Mouse (Mus musculus): ENCODE data around the gene Fli1. TPM values are rescaled to one million over a fixed set of nuclear protein-coding genes. Genes with fewer than 3 reads are reported as not detected.

Fli1 gene
- 1 to 10 TPM; 4.6 to 5.3 TPM for total RNA-seq (2021)

GRCm38 (mm10) chr9:32542212-32543039 is at the start of gene Fli1:
Fli1 (minus strand) TSS chr9:32542861.
- DNase-seq (ENCODE audit: extremely low spot score in 1 of 2, low spot score in 1 of 2) = peak in 1 of 2 experiments; percentile 19

GRCm38 (mm10) chr9:32591732-32592582 is 49.3 kb upstream of the Fli1 start:
- DNase-seq (ENCODE audit: extremely low spot score in 1 of 2, low spot score in 1 of 2) = peak; percentile 22 to 38

DNA sequence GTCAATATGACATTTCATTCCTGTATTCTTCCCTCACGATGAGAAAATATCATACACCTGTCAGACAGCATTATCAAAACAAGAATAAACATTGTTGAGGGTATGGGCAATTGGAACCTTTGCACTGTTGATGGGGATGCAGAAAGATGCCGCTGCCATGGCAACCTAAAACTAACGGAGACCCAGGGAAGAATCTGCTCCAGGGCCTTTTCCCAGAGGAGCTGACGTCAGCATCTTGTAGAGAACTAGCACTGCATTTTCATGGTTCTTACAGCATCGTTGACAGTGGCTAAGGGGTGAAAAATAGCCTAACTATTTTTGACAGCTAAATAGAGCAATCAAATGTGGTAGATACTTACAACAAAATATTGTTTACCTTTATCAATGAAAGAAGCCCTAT is 47.9 kb upstream of the Fli1 start:
- DNase-seq (ENCODE audit: extremely low spot score in 1 of 2, low spot score in 1 of 2) = no peak

GRCm38 (mm10) chr9:32589900-32590299 is 47.2 kb upstream of the Fli1 start:
- DNase-seq (ENCODE audit: extremely low spot score in 1 of 2, low spot score in 1 of 2) = peak; percentile 66 to 92

- DNase-seq (ENCODE audit: extremely low spot score in 1 of 2, low spot score in 1 of 2) = peak in 1 of 2 experiments; percentile 18
Observed at GRCm38 (mm10) chr9:32585357-32585756, 42.7 kb upstream of the Fli1 start.

DNA sequence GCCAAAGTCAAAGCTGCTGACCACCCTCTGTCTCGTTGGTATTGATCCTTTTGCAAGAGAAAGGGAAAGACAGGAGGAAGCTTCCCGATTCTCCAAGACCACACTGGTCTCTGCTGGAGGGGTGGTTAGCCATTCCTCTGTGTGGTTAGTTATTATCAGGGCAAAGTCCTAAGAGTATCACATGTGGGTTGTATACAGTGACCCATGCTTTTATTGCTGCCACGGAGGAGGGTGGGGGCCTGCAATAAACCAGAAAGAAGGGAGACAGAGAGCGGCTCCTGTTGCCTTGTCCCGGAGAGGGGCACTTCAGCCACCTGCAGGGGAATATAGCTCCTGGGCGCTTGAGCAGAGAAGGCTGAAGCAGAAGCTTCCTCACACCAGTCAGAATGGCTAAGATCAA is 41.2 kb upstream of the Fli1 start:
- no peak for DNase-seq (ENCODE audit: extremely low spot score in 1 of 2, low spot score in 1 of 2)

DNA sequence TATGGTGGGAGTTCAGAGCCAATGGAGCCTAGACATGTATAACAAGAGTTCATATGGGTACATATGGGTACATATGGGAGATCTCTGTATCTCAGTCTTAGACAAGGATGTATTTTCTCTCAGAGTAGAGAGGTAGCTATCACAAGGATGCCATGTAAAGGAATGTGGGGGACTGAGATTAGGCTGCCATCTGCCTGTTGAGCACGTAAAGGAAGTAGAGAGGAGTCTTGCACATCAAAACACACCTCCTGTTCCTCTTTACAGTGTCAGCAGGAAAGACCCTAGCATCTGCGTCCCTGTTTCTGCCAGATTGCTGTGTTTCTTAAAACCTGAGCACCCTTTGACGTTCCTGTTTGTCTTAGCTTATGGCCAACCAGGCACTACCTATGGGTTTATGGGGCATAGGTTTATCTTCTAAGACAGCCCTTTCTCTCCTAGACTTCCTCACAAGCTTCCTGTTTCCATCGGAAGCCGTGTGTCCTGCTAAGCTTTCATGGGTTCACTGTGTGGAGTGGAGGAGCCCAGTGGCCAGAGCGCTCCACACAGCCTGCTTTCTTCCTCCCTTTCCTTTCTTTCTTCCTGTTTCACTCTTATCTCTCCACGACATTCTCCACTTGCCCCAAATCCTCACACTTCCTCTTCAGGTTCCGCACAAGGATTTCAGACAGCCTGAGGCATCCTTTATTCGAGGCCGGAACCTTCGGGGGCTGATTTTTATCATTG is 39.4 kb upstream of the Fli1 start:
- no peak for DNase-seq (ENCODE audit: extremely low spot score in 1 of 2, low spot score in 1 of 2)

- DNase-seq (ENCODE audit: extremely low spot score in 1 of 2, low spot score in 1 of 2) = no peak
Observed at GRCm38 (mm10) chr9:32578411-32578810, 35.8 kb upstream of the Fli1 start.

DNA sequence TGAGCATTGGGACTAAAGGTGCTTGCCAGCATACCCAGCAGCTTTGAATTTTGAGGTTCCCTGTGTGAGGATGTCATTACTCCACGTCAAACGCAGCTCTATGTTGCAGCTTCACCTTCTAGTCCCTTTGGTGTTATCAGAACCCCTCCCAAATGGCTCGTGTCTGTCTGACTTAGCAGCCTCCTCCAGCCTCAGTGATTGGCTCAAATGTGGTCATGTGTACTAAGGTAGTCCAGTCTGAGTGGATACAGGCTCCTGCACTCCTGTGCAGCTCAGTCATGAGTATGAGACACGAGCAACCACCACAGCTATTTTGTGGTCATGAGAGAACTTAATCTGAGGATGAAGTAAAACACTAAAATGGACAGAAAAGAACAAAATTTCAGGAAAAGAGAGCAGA is 31.0 kb upstream of the Fli1 start:
- no peak for DNase-seq (ENCODE audit: extremely low spot score in 1 of 2, low spot score in 1 of 2)

- DNase-seq (ENCODE audit: extremely low spot score in 1 of 2, low spot score in 1 of 2) = no peak
Observed at GRCm38 (mm10) chr9:32571676-32572075, 29.0 kb upstream of the Fli1 start.

DNA sequence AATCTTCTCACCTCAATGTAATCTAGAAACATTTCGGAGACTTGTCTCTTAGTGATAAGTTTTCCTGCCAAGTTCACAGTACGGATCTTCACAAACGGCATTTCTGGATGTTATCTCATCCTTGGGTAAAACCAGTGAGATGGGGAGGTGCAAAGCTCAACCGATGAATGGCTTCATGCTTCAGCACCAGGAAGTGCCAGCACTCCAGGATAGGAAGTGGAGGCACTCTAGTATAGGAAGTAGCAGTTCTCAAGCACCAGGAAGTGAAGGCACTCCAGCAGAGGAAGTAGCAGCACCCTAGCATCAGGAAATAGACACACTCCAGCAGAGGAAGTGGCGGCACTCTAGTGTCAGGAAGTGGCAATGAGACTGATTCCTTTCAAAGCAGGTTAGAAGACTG is 27.9 kb upstream of the Fli1 start:
- DNase-seq (ENCODE audit: extremely low spot score in 1 of 2, low spot score in 1 of 2) = no peak

DNA sequence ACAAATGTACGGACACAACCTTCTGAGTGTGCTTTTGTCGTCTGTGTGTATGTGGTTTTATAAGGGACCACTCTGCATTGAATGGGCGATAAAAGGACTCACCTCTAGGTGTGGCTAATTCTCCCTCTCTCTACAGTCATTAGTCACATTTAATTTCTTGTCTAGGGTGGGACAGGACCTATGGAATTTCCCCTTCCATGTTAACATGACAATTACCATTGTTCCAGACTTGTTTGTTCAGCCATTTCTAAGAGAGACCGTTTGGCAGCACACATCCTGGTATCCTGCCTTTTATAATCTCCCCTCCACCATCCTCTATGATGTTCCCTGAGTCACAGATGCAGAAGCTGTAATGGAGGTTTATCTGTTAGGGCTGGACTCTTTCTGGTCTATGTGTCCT is 26.6 kb upstream of the Fli1 start:
- no peak for DNase-seq (ENCODE audit: extremely low spot score in 1 of 2, low spot score in 1 of 2)

DNA sequence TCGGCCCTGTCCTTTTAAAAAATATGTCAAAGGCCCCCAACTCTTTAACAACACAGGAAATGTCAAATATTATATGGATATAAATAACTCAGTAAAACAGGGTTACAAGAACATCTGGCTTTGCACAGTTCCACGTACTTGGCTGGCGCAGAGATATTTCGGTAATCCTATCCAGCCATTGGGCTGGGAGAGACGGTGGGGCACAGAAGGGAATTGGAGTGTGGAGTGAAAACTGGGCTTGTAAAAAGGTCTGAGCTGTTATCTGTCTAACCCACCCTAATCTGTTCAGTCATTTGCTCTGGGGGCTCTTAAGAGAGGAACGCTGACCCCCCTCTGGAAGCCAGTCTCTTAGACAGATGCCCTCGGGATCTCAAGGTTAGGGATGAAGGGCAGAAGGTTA is 24.9 kb upstream of the Fli1 start:
- no peak for DNase-seq (ENCODE audit: extremely low spot score in 1 of 2, low spot score in 1 of 2)

- no peak for DNase-seq (ENCODE audit: extremely low spot score in 1 of 2, low spot score in 1 of 2)
Observed at GRCm38 (mm10) chr9:32565309-32565708, 22.6 kb upstream of the Fli1 start.

- no peak for DNase-seq (ENCODE audit: extremely low spot score in 1 of 2, low spot score in 1 of 2)
Observed at GRCm38 (mm10) chr9:32562837-32563236, 20.2 kb upstream of the Fli1 start.

GRCm38 (mm10) chr9:32562409-32562808 is 19.7 kb upstream of the Fli1 start:
- DNase-seq (ENCODE audit: extremely low spot score in 1 of 2, low spot score in 1 of 2) = no peak

- DNase-seq (ENCODE audit: extremely low spot score in 1 of 2, low spot score in 1 of 2) = no peak
Observed at GRCm38 (mm10) chr9:32561190-32561890, 18.7 kb upstream of the Fli1 start.

- no peak for DNase-seq (ENCODE audit: extremely low spot score in 1 of 2, low spot score in 1 of 2)
Observed at GRCm38 (mm10) chr9:32559859-32560258, 17.2 kb upstream of the Fli1 start.

GRCm38 (mm10) chr9:32559454-32559853 is 16.8 kb upstream of the Fli1 start:
- no peak for DNase-seq (ENCODE audit: extremely low spot score in 1 of 2, low spot score in 1 of 2)

DNA sequence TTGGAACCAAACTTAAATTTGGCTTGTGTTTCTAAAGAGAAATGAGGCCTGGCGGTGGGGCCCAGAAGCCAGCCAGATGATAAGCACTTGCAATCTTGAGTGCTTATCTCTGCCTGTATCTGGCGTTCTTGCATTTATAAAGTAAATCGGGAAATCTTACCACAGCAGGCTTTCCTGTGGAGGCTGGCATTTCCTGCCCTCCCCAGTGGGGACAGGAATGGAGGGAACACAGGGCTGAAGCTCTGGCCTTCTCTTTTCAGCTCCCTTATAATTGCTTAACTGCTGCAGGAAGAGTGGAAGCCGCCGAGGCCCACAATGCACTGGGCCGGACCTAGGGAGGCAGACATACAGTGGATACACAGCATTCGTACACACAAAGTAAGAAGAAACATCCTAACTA is 13.7 kb upstream of the Fli1 start:
- DNase-seq (ENCODE audit: extremely low spot score in 1 of 2, low spot score in 1 of 2) = no peak

Data from layer of hippocampus, postnatal 25 days (tissue).